Mouse (Mus musculus): ENCODE data around the gene Gm5800.
"Not testable (repeated sequence)": the region's sequence is repeated elsewhere in the genome, so short reads cannot be mapped to it uniquely, and the experiment has no call there.

Gene Gm5800

GRCm38 (mm10) chr14:51717083-51717482, at the start of gene Gm5800:
Gm5800 (minus strand) TSS chr14:51717183.
- no peak for DNase-seq

- DNase-seq: no peak
Measured at GRCm38 (mm10) chr14:51755944-51756343, 39.0 kb upstream of the Gm5800 start.

GRCm38 (mm10) chr14:51740347-51741170, 23.6 kb upstream of the Gm5800 start:
- no peak for DNase-seq

GRCm38 (mm10) chr14:51739150-51739993, 22.4 kb upstream of the Gm5800 start:
- DNase-seq: no peak

GRCm38 (mm10) chr14:51738411-51739149, 21.6 kb upstream of the Gm5800 start:
- no peak for DNase-seq

GRCm38 (mm10) chr14:51737967-51738366, 21.0 kb upstream of the Gm5800 start:
- DNase-seq: no peak

- not testable (repeated sequence) for DNase-seq
Measured at GRCm38 (mm10) chr14:51695368-51695767, 21.6 kb downstream of the Gm5800 start, which contains the start of gene Gm17079. Gm17079 (minus strand) TSS chr14:51695468.

- DNase-seq: no peak
Measured at GRCm38 (mm10) chr14:51677269-51677668, 39.7 kb downstream of the Gm5800 start.
